Mouse (Mus musculus): ENCODE measurements around the gene Megf8.

DNA sequence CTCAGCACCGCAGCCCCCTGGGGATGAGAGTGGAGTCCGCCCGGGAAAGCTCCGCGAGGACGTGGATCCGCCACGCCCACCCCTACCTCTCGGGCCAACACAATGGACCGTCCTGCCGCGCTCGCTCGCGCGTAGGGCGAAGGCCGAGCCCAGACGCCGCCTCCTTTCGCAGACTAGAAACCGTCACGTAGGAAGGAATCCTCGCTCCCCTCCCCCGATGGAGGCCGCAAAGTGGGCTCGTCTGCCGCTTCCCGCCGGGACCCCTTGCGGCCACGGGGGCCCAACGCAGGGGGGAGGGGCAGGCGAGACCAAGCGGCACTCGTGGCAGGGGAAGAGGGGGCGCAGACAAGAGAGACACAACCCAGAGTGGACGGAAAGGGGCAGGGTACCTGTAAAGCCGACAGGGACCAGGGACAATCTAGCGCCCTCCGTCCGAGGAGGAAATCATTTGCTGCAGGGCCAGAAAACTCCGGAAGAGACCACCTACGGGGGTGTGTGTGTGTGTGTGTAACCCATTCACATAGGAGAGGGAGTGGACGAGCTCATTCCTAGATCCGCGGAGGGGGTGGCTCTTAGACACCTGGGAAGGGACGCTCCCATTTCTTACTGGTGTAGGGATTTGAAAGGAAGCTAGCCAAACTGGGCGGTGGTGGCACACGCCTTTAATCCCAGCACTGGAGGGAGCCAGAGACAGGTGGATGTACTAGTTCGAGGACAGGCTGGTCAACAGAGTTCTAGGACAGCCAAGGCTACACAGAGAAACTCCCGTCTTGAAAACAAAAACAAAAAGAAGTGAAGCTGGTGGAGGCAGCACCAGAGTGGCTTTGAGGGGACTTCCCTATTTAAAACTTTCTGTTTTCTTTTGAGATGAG, 19.3 kb upstream of the Megf8 start, which contains the start of gene Pafah1b3:
- TF ChIP-seq POLR2A (IDR thresholded peaks at IDR 0.05; ENCODE audit: extremely low read depth, insufficient read depth, low read length) (no peak), CTCF (IDR thresholded peaks at IDR 0.05; ENCODE audit: extremely low read depth, insufficient read depth, low read length) (peak; percentile 18; the same call in 1 of the 2 replicates)
